Mouse (Mus musculus) brown adipose tissue, adult 24 weeks (tissue): ENCODE results near the gene D5Ertd579e. TPM values are rescaled to one million over a fixed set of nuclear protein-coding genes. Genes with fewer than 3 reads are reported as not detected.
A peak's percentile ranks its signal among the peaks of the same experiment; 100 is the strongest.

Experiments
- H3K27ac ChIP-seq: fragments of 200-500 bp; replicated peaks from 2 replicates; pipeline ENCODE4 v1.5.1; 2012; ENCODE audit warnings: low read depth, mild to moderate bottlenecking, low read length
- H3K4me1 ChIP-seq: fragments of 200-500 bp; 2 replicates; pipeline ENCODE4 v1.6.1; 2012; ENCODE audit warnings: low read length, mixed read lengths; ENCODE audit not compliant: control insufficient read depth, insufficient read depth, insufficient read length
- H3K4me3 ChIP-seq: fragments of 200-500 bp; 2 replicates; pipeline ENCODE4 v1.5.1; 2012; ENCODE audit warnings: low read depth, mild to moderate bottlenecking, low read length, moderate library complexity; ENCODE audit not compliant: insufficient read depth
- polyA plus RNA-seq: library from polyadenylated mRNA; stranded (reverse); fragments of >200 nt; gene quantifications from 2 replicates; pipeline ENCODE4 v1.2.4, GENCODE M21; 2012; ENCODE audit not compliant: missing spikeins, insufficient read depth, insufficient read length

Gene D5Ertd579e
- polyA plus RNA-seq, 1 experiment = 65.5 TPM

DNA sequence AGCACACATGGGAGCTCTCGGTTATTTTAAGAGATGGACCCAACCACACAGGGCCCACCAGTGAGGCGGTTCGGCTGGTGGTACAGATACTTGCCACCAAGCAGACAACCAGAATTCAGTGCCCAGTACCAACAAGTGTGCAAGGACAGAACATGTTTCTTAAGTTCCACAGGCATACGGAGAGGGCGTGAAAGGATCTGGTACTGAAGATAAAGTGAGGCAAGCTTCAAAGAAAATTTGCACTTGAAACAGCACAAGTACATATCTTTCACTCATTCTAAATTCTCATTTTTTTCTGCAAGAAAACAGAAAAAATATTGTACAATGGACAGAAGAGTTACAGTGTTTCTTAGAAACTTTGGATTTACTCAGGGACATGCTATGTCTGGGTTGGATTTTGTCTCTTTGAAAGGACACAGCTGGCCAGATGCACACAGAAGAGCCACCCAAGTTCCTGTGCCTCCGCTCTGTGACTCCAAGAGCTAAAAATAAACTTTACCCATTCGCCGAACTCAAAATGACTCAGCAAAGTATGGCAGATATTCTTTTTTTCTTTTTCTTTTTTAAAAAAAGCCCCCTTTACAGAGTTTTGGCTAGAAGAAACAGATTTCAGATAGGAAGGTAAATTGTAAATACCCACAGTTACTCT is 75.3 kb downstream of the D5Ertd579e start:
- H3K4me3 ChIP-seq = no peak overlapping the region
- peak overlapping the region; percentile 98 for H3K27ac ChIP-seq
- H3K4me1 ChIP-seq = peaks cover 11% of the 10 kb centered on the region

DNA sequence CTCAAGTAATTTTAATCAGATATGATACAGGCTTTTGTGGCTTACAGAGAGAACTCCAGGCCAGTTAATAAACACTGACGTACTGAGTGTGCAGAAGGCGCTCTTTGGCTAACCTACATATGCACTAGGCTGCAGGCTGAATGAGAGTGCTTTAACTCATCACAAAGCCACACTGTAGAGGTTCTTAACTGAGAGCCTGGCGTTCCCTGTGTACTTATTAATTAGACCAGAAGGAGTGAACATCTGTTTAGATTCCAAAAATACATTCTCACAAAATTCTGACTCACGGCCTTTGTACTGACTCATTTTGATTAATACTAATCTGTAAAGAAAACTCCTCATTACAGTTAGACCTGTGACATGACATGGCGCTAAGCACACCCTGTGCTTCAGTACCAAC is 76.9 kb downstream of the D5Ertd579e start:
- Histone ChIP-seq H3K4me3 (no peak overlapping the region), H3K4me1 (peaks cover 9% of the 10 kb centered on the region; the same call in 1 of the 2 replicates)

DNA sequence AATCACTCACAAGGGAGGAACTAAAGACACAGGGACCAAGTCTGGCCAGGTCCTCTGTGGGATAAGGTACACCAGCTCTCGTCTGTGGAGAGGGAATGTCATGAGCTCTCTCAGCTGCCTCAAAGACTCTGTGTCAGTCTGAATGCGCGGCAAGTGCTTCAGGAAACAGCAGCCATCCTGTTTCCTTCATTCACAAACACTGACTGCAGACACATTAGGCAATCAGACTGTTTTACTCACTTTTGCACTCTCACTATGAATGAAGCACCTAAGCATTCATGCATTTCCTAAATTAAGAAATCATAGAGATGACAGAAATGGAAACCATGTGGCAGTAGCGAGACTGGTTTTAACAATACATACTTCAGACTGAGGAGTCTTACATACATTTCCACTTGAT is 77.5 kb downstream of the D5Ertd579e start:
- H3K27ac ChIP-seq = no peak overlapping the region
- H3K4me1 ChIP-seq = peaks cover 6% of the 10 kb centered on the region; the same call in 1 of the 2 replicates
- no peak overlapping the region for H3K4me3 ChIP-seq

More for the DNA sequence above, 76.9 kb downstream of the D5Ertd579e start:
- no peak overlapping the region for H3K27ac ChIP-seq

DNA sequence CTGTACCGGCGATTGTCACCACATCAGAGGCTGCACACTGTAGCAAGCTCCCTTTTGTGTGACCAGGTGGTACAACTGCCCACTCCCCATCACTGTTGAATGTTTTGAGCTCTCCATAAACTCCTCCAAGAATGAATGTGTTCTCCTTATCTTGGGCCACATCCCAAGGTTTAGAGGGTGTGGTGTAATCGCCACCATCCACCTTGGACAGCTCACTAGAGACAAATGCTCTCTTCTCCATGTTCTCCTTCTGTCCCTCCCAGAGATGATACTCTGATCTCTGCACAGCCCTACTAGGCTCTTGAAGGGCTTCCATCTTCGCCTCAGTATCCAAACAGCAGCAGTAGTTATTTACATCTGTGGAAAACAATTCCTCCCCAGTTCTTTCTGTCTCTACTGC is 81.7 kb downstream of the D5Ertd579e start:
- Histone ChIP-seq H3K4me1 (no peaks in the 10 kb centered on the region), H3K4me3 (no peak overlapping the region), H3K27ac (no peak overlapping the region)

DNA sequence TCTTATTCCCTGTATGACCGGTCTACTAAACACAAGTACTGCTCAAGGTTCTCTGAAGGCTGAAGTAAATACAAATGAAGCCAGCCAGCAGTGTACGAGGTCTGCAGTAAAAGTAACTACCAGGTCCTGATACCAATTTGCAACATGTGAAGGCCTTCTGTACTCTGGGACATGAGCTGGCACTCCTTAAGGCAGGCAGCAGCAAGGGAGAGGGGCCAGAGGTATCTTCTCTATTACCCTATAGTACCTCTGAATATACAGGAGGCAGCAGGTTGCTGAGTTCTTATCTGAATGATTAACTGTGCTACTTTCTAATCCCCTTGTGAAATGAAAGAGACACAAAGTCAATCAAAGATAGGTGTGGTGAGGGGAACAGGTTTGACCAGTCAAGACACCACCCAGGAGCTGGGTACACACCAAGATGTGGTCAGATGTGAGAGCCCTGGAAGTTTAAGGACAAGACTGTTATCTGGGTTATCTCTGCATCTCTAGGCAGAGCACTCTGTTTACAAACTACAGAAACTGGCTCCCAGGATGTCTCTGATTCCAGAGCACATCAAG is 86.8 kb downstream of the D5Ertd579e start:
- Histone ChIP-seq H3K4me3 (no peak overlapping the region), H3K4me1 (no peaks in the 10 kb centered on the region), H3K27ac (0 out of 2 replicates have a peak overlapping the region, but pooled peaks have one; percentile 26)

DNA sequence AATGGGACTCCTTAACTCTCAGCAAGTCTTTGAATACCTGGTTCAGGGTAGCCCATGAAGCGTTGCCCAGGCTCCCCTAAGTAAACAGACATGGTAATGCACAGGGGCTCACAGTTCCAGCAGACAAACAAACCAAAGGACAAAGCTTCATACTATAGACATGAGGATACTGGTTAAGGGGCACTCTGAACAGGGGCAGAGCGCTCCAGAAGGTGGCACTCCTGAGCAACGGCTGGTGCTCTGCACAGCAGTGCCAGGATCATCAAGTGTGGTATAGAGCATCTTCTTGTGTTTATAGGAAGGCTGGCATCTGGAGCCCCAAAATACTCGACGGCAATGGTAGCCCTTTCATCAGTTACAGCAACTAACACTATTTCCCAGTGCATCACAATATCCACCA is 92.8 kb downstream of the D5Ertd579e start:
- Histone ChIP-seq H3K27ac (no peak overlapping the region), H3K4me1 (0 out of 2 replicates have a peak, but pooled peaks cover 3% of the 10 kb centered on the region), H3K4me3 (no peak overlapping the region)

DNA sequence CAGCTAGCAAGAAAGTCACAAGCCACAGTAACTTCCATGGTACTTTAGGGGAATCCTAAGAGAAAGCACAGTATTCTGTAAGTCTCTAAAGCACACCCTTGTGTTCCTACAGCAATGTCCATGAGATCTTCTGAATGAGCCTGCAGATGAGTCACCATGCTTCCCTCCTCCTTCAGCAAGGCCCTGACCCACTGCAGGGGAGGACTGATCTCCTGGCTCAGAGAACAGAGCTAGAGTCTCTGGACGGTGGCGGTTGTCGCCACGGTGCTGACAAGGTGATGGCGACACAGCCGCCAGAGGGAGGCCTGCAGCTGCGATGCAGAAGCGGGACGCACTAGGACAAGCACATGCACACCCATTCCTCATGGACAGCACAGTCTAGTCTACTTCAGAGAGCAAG is 93.8 kb downstream of the D5Ertd579e start:
- Histone ChIP-seq H3K4me1 (0 out of 2 replicates have a peak, but pooled peaks cover 3% of the 10 kb centered on the region), H3K4me3 (no peak overlapping the region), H3K27ac (no peak overlapping the region)

DNA sequence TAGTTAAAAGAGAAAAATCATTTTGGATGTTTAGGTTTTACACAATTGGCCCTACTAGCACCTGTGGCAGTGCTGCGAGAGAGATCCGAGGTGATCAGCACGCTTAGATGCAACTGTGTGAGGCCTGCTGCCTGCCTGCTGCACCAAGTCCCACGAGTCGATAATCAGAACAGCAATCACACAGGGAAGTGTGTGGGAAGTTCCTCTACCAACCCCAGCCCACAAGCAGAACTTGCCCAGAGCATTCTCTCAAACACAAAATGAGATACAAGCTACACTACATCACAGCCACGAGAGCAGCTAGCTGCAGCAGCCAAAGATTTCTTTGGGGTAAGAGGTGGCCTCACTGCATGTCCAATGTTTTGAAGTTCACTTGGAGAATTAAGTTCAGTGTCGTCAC is 94.3 kb downstream of the D5Ertd579e start:
- Histone ChIP-seq H3K27ac (no peak overlapping the region), H3K4me3 (no peak overlapping the region), H3K4me1 (0 out of 2 replicates have a peak, but pooled peaks cover 3% of the 10 kb centered on the region)

DNA sequence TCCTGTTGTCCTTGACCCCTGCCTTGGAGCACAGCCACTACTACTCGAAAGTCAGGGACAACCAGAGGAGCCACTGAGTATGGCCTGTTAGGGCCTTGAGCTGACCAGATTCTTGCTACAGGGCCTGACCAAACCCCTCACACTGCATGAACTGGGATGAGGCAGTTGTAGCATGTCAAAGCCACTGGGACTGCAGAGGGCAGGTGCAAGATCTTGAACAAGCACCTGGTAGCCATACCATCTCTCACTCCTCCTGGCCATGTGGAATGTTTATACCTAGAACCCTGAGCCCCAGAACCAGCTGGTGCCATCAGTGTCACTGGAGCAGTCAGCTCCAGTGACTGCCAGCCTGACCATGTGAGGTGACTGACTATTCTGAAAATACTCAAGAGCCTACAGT is 96.9 kb downstream of the D5Ertd579e start:
- Histone ChIP-seq H3K4me1 (0 out of 2 replicates have a peak, but pooled peaks cover 3% of the 10 kb centered on the region), H3K27ac (no peak overlapping the region), H3K4me3 (no peak overlapping the region)

DNA sequence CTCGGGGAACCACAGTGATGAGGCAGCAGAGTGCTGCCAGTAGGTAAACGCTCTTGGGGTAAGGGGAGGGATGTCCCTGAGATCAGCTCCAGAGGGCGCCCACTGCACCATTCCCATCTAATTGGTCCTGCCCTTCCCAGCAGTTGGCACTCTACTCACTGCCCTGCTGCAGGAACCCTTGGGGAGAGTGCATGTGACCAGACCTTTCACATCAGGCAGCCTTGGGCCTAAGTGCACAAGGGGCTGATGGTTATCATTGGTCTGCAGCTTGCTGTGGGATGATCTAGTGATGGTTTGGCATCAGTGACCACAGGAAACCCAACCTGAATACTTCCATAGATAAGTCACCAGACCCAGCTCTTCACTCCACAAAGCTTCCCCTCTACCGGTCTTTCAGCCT is 98.2 kb downstream of the D5Ertd579e start:
- H3K27ac ChIP-seq = no peak overlapping the region
- 0 out of 2 replicates have a peak, but pooled peaks cover 3% of the 10 kb centered on the region for H3K4me1 ChIP-seq
- no peak overlapping the region for H3K4me3 ChIP-seq

DNA sequence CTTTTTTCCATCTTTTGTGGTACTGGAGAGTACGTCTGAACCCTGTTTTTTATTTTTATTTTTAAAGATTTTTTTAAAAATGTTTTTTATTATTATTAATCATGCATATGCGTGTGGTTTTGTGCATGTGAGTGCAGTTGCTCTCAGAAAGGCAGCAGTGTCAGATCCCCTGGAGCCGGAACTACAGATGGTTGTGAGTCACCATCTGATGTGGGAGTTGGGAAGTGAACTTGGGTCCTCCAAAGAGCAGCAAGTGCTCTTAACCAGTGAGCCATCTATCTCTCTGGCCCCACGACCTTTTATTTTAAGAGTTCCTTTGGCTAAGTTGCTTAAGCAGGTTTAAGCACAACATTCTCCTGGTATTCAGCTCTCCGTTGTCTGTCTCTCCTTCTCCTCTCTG is 99.6 kb downstream of the D5Ertd579e start:
- H3K4me3 ChIP-seq = no peak overlapping the region
- no peak overlapping the region for H3K27ac ChIP-seq
- H3K4me1 ChIP-seq = 0 out of 2 replicates have a peak, but pooled peaks cover 3% of the 10 kb centered on the region

DNA sequence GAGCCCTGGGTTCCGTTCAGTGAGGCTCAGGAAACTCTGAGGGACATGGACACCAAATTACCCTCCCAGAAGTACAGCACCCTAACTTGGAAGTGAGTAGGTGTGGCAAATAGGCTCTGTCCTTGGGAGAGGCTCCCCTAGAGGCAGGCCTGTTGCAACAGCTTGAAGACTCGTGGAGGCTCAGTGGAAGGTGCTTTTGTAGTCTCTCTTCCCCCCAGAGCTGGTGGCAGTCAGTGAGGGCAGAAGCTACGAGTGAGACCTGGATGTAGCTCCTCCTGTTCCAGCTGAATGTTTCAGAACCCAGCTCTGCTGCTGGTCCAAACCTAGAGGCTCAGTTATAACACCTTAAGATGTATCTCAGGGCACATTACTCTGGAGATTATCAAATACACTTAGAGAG is 100.7 kb downstream of the D5Ertd579e start:
- H3K27ac ChIP-seq = no peak overlapping the region
- 0 out of 2 replicates have a peak, but pooled peaks cover 3% of the 10 kb centered on the region for H3K4me1 ChIP-seq
- no peak overlapping the region for H3K4me3 ChIP-seq

DNA sequence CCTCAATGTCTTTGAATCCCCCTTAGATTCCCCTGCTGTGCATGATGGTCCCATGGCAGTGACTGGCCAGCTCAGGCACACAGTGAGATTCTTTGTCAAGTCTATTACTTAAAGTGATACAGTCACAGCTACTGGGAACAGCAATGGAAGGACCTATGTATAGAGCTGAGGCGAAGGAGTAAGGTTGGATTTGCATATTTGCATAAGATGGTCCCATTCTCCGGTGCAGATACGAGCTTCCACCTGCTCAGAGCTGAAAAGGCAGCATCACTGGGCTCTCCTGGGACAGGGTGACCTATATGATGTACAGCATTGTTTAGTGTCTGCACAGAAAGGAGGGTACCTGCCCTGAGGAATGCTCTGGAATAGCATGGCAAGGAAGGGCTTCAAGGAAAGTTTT is 101.5 kb downstream of the D5Ertd579e start:
- 0 out of 2 replicates have a peak, but pooled peaks cover 3% of the 10 kb centered on the region for H3K4me1 ChIP-seq

DNA sequence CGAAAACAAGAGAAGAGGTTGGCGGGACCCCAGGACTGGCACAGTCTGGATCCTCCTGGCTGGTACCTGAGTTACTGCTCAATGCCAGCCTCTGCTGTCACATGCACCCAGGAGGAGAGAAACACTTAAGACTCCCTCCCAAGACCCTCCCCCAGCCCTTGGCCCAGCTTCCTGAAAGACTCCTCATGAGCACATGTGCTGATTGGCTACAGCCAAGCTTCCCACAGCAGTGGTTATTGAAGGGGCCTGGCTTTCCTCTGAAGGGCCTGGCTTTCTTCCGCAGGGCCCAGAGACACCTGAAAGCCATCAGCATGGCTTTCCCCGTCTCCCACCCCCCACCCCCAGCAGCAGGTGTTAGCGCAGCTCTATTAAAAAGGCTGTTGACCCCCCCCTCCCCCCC is 102.6 kb downstream of the D5Ertd579e start, which contains the start of gene Tbc1d14:
Gene Tbc1d14 (minus strand): TSS at position 101 of the 400 bp plus-strand sequence.
- H3K27ac ChIP-seq = no peak within 1 kb of the TSS
- H3K4me3 ChIP-seq = no peak within 1 kb of the TSS
- H3K4me1 ChIP-seq = 0 out of 2 replicates have a peak, but pooled peaks cover under 1% of the 10 kb centered on the region

More for the DNA sequence above, 101.5 kb downstream of the D5Ertd579e start:
- no peak overlapping the region for H3K4me3 ChIP-seq
- no peak overlapping the region for H3K27ac ChIP-seq

DNA sequence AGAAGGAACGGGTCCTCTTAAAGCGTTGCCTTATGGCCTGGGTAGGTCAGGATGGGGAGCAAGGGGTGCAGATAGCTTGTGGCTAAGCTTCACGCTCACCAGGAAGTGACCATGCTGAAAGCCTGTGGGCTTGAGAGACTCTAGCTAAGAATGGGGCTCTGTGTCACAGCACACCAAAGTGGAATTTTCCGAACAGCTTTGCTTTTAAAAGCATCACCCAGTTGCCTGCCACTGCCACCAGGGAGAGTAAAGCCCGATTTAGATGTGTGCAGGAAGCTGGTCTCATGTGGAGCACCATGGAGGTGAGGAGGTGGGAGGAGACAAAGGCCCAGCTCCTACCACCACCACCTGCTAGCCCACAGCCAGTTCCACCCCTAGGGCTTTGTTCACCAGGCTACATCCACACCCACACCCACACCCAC is 105.3 kb downstream of the D5Ertd579e start:
- Histone ChIP-seq H3K4me3 (no peak overlapping the region), H3K27ac (no peak overlapping the region), H3K4me1 (no peaks in the 10 kb centered on the region)

DNA sequence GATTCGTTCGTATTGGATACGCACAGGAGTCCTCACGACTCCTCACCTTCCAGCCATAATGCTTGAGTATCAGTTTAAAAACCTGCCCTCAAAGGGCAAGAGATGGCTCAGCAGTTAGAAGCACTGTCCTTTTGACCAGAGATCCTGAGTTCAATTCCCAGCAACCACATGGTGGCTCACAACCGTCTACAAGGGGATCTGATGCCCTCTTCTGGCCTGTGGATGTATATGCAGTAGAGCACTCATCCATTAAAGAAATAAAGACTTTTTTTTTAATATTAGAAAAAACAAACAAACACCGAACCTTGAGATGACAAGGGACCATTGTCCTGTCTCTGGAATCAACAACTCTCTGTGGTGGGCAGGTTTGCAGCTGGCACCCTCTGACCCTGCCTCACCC is 111.5 kb downstream of the D5Ertd579e start:
- no peak overlapping the region for H3K4me3 ChIP-seq
- H3K4me1 ChIP-seq = peaks cover 3% of the 10 kb centered on the region
- no peak overlapping the region for H3K27ac ChIP-seq
